Mouse (Mus musculus) thymus, postnatal 14 days (tissue): ENCODE data around the gene Phldb1.
A peak's percentile ranks its signal among the peaks of the same experiment; 100 is the strongest.
"Not testable (repeated sequence)": the region's sequence is repeated elsewhere in the genome, so short reads cannot be mapped to it uniquely, and the experiment has no call there.

Experiments
- DNase-seq: peaks from one replicate; pipeline ENCODE4 v3.0.0; 2021

Gene Phldb1

GRCm38 (mm10) chr9:44734524-44735494, at the start of gene Phldb1:
Phldb1 (minus strand) TSS chr9:44735198.
- DNase-seq = peak; percentile 82

- DNase-seq = peak; percentile 94
These were observed 38.0 kb upstream of the Phldb1 start for GRCm38 (mm10) chr9:44772750-44773651.

DNA sequence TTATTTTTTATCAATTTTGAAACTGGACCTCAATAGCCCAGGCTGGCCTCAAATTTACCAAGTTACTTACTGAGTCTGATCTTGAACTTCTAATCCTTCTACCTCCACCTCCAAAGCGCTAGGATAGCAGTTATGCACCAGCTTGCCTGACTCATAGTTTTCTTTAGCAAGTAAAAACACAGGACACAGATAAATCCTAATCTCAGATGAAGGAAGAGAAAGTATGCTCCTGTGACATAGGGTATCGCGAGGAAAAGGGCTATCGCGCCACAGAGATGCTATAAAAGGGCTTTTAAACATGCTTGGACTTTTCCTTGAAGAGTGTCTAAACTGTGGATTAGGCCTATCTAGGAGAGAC, 37.4 kb upstream of the Phldb1 start:
- no peak for DNase-seq

DNA sequence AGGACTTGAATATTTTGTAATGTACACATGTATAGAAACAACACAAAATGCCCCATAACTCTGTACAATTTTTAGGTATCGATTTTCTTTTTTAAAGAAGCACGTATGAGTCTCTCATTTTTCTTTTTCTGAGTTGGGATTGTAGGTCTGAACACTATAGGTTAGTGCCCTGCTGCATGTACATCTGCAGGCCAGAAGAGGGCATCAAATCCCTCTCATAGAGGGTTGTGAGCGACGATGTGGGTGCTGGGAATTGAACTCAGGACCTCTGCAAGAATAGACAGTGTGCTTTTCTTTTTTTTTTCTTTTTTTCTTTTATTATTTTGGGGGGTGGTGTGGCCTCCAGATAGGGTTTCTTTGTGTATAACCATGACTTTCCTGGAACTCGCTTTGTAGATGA, 36.4 kb upstream of the Phldb1 start:
- DNase-seq = no peak

DNA sequence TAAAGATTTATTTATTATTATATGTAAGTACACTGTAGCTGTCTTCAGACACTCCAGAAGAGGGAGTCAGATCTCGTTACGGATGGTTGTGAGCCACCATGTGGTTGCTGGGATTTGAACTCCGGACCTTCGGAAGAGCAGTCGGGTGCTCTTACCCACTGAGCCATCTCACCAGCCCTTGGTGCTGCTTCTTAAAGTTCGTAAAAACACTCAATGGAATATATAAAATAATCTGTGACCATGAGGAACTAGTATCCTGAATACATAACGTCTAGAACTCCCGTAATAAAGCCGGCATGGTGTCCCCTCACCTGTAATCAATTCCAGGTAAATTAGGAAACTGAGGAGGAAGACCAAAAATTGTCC, 33.0 kb upstream of the Phldb1 start:
- not testable (repeated sequence) for DNase-seq

DNA sequence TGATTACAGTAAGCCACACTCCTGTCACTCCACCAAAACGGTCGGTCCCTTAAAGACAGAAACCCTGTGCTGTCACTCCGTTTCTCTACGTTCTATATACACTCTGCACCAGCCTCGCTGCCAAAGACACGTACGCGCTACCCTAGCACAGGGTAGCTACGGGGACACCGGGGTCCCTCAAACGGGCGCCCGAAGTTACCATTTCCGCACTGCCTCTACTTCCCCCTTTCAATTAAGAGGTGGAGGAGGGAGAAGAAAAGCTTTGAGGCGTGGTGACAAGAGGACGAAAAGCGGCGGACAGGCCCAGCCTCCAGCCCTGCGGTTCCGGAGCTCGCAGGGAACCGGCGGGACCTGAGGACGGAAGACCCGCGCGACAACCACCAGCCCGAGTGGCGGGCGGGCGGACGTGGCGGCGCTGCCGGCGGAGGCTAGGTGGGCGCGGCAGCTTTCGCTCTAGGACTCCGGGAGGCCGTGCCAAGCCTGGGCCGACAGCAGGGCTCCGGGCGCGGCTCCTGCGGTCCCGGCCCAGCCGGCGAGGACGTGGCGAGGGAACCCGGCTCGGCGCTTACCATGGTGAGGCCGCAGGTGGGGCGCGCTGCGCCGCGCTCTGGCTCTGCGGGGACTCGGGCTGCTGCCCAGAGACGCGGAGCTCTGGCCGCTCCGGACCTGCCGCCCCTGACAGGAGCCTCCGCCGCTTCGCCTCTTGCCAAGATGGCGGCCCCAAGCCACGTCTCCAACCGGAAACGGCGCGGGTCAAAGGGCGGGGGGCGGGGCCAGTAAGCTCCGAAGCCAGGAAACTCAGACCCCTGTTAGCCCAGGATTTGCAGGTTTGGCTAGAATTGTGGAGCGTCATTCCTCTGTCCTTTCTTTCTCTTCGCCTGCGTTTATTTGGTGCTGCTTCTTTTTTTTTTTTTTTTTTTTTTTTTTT, 32.4 kb upstream of the Phldb1 start, which contains the start of the genes Arcn1 and Ift46:
Arcn1 (minus strand) TSS at position 745 of the 928 bp plus-strand sequence.
Ift46 (plus strand) TSS at position 808 of the 928 bp plus-strand sequence.
- peak; percentile 85 for DNase-seq

- DNase-seq = no peak
These were observed 25.9 kb upstream of the Phldb1 start for GRCm38 (mm10) chr9:44760873-44761272.

DNA sequence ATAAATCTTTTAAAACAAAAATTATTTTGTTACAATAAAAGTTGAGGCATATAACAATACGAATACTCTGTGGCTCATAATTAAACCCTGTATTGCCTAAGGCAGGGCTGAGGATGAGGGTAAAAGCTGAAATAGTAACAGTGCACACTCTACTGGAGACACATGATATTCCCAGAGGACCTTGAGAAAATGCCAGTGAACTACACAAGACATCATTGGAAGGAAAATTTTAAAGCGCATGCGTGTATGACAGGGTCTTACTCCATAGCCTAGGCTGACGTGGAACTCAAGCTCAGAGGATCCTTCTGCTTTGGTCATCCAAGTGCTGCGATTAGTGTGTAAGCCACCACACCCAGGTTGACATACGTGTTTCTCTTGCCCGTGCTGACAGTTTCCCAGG, 13.5 kb upstream of the Phldb1 start:
- no peak for DNase-seq

DNA sequence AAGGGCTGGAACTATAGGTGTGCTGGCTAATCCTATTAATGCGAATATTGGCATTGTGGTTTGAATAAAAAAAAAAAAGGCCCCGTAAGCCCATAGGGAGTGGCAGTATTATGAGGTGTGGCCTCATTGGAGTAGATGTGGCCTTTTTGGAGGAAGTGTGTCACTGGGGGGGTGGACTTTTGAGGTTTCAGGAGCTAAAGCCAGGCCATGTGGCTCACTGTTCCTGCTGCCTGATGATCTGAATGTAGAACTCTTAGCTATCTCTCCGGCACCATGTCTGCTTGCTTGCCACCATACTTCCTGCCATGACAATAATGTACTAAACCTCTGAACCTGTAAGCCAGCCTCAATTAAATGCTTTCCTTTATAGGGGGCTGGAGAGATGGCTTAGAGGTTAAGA, 12.3 kb upstream of the Phldb1 start:
- no peak for DNase-seq

GRCm38 (mm10) chr9:44746666-44747065, 11.7 kb upstream of the Phldb1 start:
- no peak for DNase-seq

GRCm38 (mm10) chr9:44745371-44745770, 10.4 kb upstream of the Phldb1 start:
- no peak for DNase-seq

- DNase-seq = no peak
These were observed 5.7 kb upstream of the Phldb1 start for GRCm38 (mm10) chr9:44740663-44741192.

GRCm38 (mm10) chr9:44737240-44737949, 2.4 kb upstream of the Phldb1 start:
- no peak for DNase-seq

DNA sequence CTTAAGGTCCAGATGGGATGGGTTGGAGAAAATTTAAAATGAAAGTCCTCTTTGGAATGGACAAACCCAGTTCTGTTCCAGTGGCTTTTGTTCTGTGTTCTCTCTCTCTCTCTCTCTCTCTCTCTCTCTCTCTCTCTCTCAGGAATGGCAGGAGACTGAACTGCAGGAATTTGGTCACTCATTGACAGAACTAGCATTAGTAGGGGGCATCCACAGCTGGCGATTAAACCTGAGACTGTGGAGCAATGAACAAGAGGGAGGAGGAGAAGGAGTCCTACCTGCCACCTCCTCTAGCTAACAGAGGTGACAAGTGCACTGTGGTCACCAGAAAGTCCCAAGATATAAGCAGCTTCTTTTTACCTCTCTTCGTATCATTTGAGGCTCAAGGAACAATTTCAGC, 1.3 kb upstream of the Phldb1 start:
- DNase-seq = no peak

DNA sequence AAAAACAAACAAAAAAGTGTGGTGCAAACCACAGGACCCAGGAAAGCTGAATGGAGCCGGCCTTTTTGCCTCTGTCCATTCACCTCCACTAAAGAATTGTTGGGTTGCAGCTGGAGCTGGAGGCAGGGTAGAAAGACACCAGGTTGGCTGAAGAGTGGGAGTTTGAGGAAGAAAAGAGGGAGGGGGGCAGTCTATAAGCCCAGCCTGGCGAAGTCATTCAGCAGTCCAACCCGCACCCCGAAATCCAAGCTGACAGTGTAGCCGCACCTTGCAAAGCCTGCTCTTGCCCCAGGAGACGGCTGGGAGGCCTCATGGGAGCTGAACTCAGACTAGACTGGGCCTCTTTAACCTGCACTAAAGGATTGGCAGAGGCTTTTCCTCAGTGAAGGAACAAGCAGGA, 888 bp upstream of the Phldb1 start:
- no peak for DNase-seq

GRCm38 (mm10) chr9:44733671-44734523, 1.1 kb downstream of the Phldb1 start:
- peak; percentile 37 for DNase-seq

GRCm38 (mm10) chr9:44732921-44733530, 2.0 kb downstream of the Phldb1 start:
- DNase-seq = no peak

GRCm38 (mm10) chr9:44732130-44732549, 2.9 kb downstream of the Phldb1 start:
- DNase-seq = no peak

DNA sequence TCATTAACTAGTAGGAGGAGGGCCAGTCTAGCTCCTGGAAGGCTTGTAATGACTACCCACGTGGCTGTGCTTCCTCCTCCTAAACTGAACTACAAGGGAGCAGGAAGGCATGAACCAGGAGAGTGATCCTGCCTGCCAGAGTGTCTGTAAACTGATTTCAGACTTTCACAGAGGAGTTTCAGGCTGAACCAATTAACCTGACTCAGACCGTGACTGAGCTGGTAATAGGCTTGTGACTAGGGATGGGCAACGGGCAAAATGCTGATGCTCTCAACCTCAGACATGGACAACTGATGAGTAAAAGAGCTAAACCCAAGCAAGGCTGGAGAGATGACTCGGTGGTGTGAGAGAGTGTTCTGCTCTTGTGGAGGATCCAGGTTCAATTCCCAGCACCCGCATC, 7.6 kb downstream of the Phldb1 start:
- no peak for DNase-seq
